Mouse (Mus musculus) intestine, postnatal 0 days (tissue): ENCODE results near the gene Olfr1231. TPM values are rescaled to one million over a fixed set of nuclear protein-coding genes. Genes with fewer than 3 reads are reported as not detected.

Source experiments
- ATAC-seq: fragments of 200-750 bp; cut with Nextera tagmentation; 2 replicates; pipeline ENCODE4 v1.8.0; 2017; ENCODE audit warnings: mild to moderate bottlenecking, moderate TSS enrichment, moderate library complexity
- H3K27ac ChIP-seq: fragments of 300-500 bp; sonication (generic); 2 replicates; pipeline ENCODE4 v1.5.1; 2014; ENCODE audit warnings: mild to moderate bottlenecking, low read depth, low read length, moderate library complexity
- H3K27me3 ChIP-seq: fragments of 300-500 bp; sonication (generic); replicated peaks from 2 replicates; pipeline ENCODE4 v1.6.1; 2014; ENCODE audit warnings: low read length, mixed read lengths; ENCODE audit not compliant: control insufficient read depth, insufficient read depth
- H3K36me3 ChIP-seq: fragments of 300-500 bp; sonication (generic); 2 replicates; pipeline ENCODE4 v1.6.1; 2014; ENCODE audit warnings: mild to moderate bottlenecking, moderate library complexity; ENCODE audit not compliant: control insufficient read depth, insufficient read depth
- H3K4me1 ChIP-seq: fragments of 300-500 bp; sonication (generic); replicated peaks from 2 replicates; pipeline ENCODE4 v1.6.1; 2014; ENCODE audit warnings: antibody characterized with exemption, low read length, mixed read lengths; ENCODE audit not compliant: control insufficient read depth, insufficient read depth
- H3K4me2 ChIP-seq: fragments of 300-500 bp; sonication (generic); replicated peaks from 2 replicates; pipeline ENCODE4 v1.6.1; 2014; ENCODE audit warnings: low read depth, mild to moderate bottlenecking, moderate library complexity
- H3K4me3 ChIP-seq: fragments of 300-500 bp; sonication (generic); 2 replicates; pipeline ENCODE4 v1.5.1; 2014; ENCODE audit warnings: low read depth, low read length
- H3K9ac ChIP-seq: fragments of 300-500 bp; sonication (generic); 2 replicates; pipeline ENCODE4 v1.6.1; 2014; ENCODE audit warnings: mild to moderate bottlenecking, low read depth, low read length
- H3K9me3 ChIP-seq: fragments of 300-500 bp; sonication (generic); 2 replicates; pipeline ENCODE4 v1.6.1; 2016; ENCODE audit warnings: mixed run types; ENCODE audit not compliant: control insufficient read depth
- CTCF ChIP-seq: sonication (generic); IDR thresholded peaks from 2 replicates; pipeline ENCODE4 v1.5.1; 2016; ENCODE audit warnings: low read depth, mild to moderate bottlenecking, control low read depth, antibody characterized with exemption, moderate library complexity
- WGBS: fragments of 180-500 bp; shearing (Covaris S2); extraction: QIAGEN DNeasy Blood & Tissue Kit; methylation state at CpG from one replicate; pipeline ENCODE4 v1.1.7; 2014; 5-methylcytosine and 5-hydroxymethylcytosine counted together
- polyA plus RNA-seq: library from polyadenylated mRNA; unstranded; fragments of >200 nt; fragmentation: Nextera tagmentation; extraction: Ambion mirVana; gene quantifications from 2 replicates; pipeline ENCODE4 v1.2.1, GENCODE M21; 2015

Olfr1231 gene
- polyA plus RNA-seq = not detected in 2 replicates

- no peaks in the 10 kb centered on the region for H3K27me3 ChIP-seq
- WGBS = 70% methylated on average over 2 of the region's 2 CpGs
- no peak for ATAC-seq
- no peak within 1 kb of the TSS for H3K27ac ChIP-seq
- H3K9me3 ChIP-seq = no peaks in the 10 kb centered on the region
- no peak within 1 kb of the TSS for H3K4me3 ChIP-seq
- no peak for TF ChIP-seq CTCF
- H3K9ac ChIP-seq = no peak within 1 kb of the TSS
- no peaks in the 10 kb centered on the region for H3K36me3 ChIP-seq
- no peak within 1 kb of the TSS for H3K4me2 ChIP-seq
- no peaks in the 10 kb centered on the region for H3K4me1 ChIP-seq
These were observed at the start of gene Olfr1231 for GRCm38 (mm10) chr2:89306974-89307373. TSS of gene Olfr1231 (minus strand) at chr2:89307074.

DNA sequence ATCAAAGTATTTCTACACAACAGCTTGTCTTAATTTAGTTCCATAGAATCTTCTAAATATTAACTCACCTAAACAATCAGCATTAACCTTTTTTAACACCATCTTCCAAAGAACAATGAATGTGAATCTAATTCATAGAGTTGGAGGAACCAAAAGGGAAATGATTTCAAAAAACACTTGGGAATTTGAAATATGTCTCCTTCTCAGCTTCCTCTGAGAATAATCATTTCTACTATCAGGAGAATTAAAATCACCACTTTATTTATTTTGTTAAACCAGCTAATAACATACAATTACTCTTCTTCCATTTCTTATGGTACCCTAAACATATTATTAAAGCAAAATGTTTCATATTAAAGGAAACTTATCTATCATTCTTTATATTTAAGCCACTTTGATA, 35.4 kb upstream of the Olfr1231 start, which contains the start of gene Olfr1233:
Olfr1233 (minus strand) TSS at position 101 of the 400 bp plus-strand sequence.
- Histone ChIP-seq H3K4me3 (no peak within 1 kb of the TSS), H3K9me3 (no peaks in the 10 kb centered on the region), H3K9ac (no peak within 1 kb of the TSS), H3K27me3 (no peaks in the 10 kb centered on the region), H3K4me1 (no peaks in the 10 kb centered on the region), H3K36me3 (no peaks in the 10 kb centered on the region), H3K4me2 (no peak within 1 kb of the TSS), H3K27ac (no peak within 1 kb of the TSS)
- no peak for ATAC-seq
- no peak for TF ChIP-seq CTCF

DNA sequence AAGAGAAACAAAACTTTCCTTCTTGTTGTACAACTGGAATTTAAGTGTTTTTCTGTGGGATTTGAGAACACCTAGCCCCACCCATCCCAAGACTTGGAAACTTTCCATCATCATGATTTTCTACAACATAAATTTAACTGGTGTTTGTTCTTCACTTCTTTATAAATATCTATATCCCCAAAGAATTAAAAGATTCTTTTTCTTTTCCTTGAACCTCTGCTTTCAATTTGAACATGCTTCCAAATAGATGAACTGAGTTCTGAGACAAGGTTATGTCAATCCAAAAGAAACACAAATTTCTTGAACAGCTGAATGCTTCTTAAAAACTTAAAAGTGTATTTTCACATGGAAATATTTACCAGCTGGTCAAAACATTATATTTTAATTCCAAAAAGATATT, 22.7 kb upstream of the Olfr1231 start, which contains the start of gene Olfr1232:
Olfr1232 (minus strand) TSS at position 101 of the 400 bp plus-strand sequence.
- H3K4me2 ChIP-seq = no peak within 1 kb of the TSS
- H3K27me3 ChIP-seq = no peaks in the 10 kb centered on the region
- no peaks in the 10 kb centered on the region for H3K36me3 ChIP-seq
- no peak within 1 kb of the TSS for H3K4me3 ChIP-seq
- no peak for ATAC-seq
- no peak within 1 kb of the TSS for H3K27ac ChIP-seq
- no peak for TF ChIP-seq CTCF
- no peaks in the 10 kb centered on the region for H3K9me3 ChIP-seq
- no peak within 1 kb of the TSS for H3K9ac ChIP-seq
- no peaks in the 10 kb centered on the region for H3K4me1 ChIP-seq

DNA sequence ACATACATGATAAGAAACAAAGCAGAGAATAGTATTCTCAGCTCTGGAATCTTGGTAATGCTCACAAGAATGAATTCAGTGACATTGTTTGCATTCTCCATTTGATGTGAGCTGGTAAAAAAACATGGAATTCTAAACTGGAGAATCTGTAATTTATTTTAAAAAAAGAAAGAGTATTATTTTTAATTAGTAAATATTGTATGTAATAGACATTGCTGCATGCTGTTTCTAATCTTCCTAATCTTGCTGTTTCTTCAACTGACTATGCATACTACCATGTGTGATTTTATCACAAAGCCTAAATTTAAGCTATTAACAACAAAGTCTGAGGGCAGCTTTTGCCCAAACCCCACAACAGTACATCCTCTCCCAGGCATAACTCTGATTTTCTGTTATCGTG, 9.7 kb downstream of the Olfr1231 start, which contains the start of gene Olfr1230:
Olfr1230 (minus strand) TSS at position 101 of the 400 bp plus-strand sequence.
- 84% methylated on average over 1 of the region's 1 CpGs for WGBS
- no peak within 1 kb of the TSS for H3K4me2 ChIP-seq
- H3K4me1 ChIP-seq = no peaks in the 10 kb centered on the region
- no peak for ATAC-seq
- H3K27me3 ChIP-seq = no peaks in the 10 kb centered on the region
- H3K9ac ChIP-seq = no peak within 1 kb of the TSS
- H3K9me3 ChIP-seq = no peaks in the 10 kb centered on the region
- TF ChIP-seq CTCF = no peak
- no peaks in the 10 kb centered on the region for H3K36me3 ChIP-seq
- no peak within 1 kb of the TSS for H3K27ac ChIP-seq
- H3K4me3 ChIP-seq = no peak within 1 kb of the TSS

GRCm38 (mm10) chr2:89287914-89288313, 19.0 kb downstream of the Olfr1231 start, which contains the start of gene Olfr1229:
TSS of gene Olfr1229 (minus strand) at chr2:89288014.
- no peak for TF ChIP-seq CTCF
- WGBS = 80% methylated on average over 2 of the region's 2 CpGs

DNA sequence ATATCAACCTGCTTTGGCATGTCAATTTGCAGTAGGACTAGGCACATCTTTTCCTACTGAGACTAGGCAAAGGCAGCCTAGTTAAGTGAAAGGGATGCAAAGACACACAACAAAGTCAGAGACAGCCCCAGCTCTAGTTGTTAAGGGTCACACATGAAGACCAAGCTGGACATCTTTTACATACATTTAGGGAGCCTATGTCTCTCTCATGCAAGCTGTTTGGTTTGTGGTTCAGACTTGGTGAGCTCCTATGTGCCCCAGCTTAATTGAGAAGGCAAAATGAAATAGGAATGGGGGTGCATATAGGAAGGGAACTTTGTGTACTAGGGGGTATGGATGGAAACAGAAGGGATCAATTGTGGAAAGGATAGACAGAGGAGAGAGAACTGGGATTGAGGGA, 52.9 kb downstream of the Olfr1231 start, which contains the start of gene Olfr1228:
Olfr1228 (minus strand) TSS at position 101 of the 400 bp plus-strand sequence.
- no peak for ATAC-seq
- no peak within 1 kb of the TSS for H3K9ac ChIP-seq

More at GRCm38 (mm10) chr2:89287914-89288313, 19.0 kb downstream of the Olfr1231 start, which contains the start of gene Olfr1229:
- no peak within 1 kb of the TSS for H3K4me3 ChIP-seq
- no peaks in the 10 kb centered on the region for H3K36me3 ChIP-seq
- no peak within 1 kb of the TSS for H3K9ac ChIP-seq
- H3K27ac ChIP-seq = no peak within 1 kb of the TSS
- H3K4me2 ChIP-seq = no peak within 1 kb of the TSS
- H3K9me3 ChIP-seq = no peaks in the 10 kb centered on the region
- H3K4me1 ChIP-seq = no peaks in the 10 kb centered on the region
- ATAC-seq = no peak
- no peaks in the 10 kb centered on the region for H3K27me3 ChIP-seq

More for the DNA sequence above, 52.9 kb downstream of the Olfr1231 start, which contains the start of gene Olfr1228:
- H3K4me1 ChIP-seq = no peaks in the 10 kb centered on the region
- no peaks in the 10 kb centered on the region for H3K27me3 ChIP-seq
- no peaks in the 10 kb centered on the region for H3K36me3 ChIP-seq
- TF ChIP-seq CTCF = no peak
- H3K27ac ChIP-seq = no peak within 1 kb of the TSS
- H3K4me3 ChIP-seq = no peak within 1 kb of the TSS
- no peaks in the 10 kb centered on the region for H3K9me3 ChIP-seq
- no peak within 1 kb of the TSS for H3K4me2 ChIP-seq

Other genes with a start within 250 kb of the Olfr1231 start
- gene Olfr1218, start 245.9 kb downstream of the Olfr1231 start, polyA plus RNA-seq = not detected in 2 replicates
- not detected in 2 replicates for gene Olfr1219, start 223.6 kb downstream of the Olfr1231 start, polyA plus RNA-seq
- not detected in 2 replicates for gene Olfr1220, start 200.2 kb downstream of the Olfr1231 start, polyA plus RNA-seq
- not detected in 2 replicates for gene Olfr1221, start 189.8 kb downstream of the Olfr1231 start, polyA plus RNA-seq
- not detected in 2 replicates for gene Olfr1222, start 174.0 kb downstream of the Olfr1231 start, polyA plus RNA-seq
- gene Olfr1223, start 155.5 kb downstream of the Olfr1231 start, polyA plus RNA-seq = not detected in 2 replicates
- not detected in 2 replicates for gene Olfr1224-ps1, start 143.0 kb downstream of the Olfr1231 start, polyA plus RNA-seq
- gene Olfr1225, start 132.4 kb downstream of the Olfr1231 start, polyA plus RNA-seq = not detected in 2 replicates
- not detected in 2 replicates for gene Olfr1226, start 107.0 kb downstream of the Olfr1231 start, polyA plus RNA-seq
- gene Olfr1228, start 53.0 kb downstream of the Olfr1231 start, polyA plus RNA-seq = not detected in 2 replicates
- not detected in 2 replicates for gene Olfr1229, start 19.1 kb downstream of the Olfr1231 start, polyA plus RNA-seq
- not detected in 2 replicates for gene Olfr1230, start 9.8 kb downstream of the Olfr1231 start, polyA plus RNA-seq
- not detected in 2 replicates for gene Olfr1232, start 22.6 kb upstream of the Olfr1231 start, polyA plus RNA-seq
- gene Olfr1233, start 35.3 kb upstream of the Olfr1231 start, polyA plus RNA-seq = not detected in 2 replicates
- not detected in 2 replicates for gene Olfr1234, start 57.8 kb upstream of the Olfr1231 start, polyA plus RNA-seq
- gene Olfr1238, start 102.6 kb upstream of the Olfr1231 start, polyA plus RNA-seq = not detected in 2 replicates
- gene Olfr1239, start 113.3 kb upstream of the Olfr1231 start, polyA plus RNA-seq = not detected in 2 replicates
- gene Olfr1240, start 135.9 kb upstream of the Olfr1231 start, polyA plus RNA-seq = not detected in 2 replicates
- gene Olfr1241, start 180.1 kb upstream of the Olfr1231 start, polyA plus RNA-seq = not detected in 2 replicates
- gene Olfr1242, start 191.3 kb upstream of the Olfr1231 start, polyA plus RNA-seq = not detected in 2 replicates
- not detected in 2 replicates for gene Olfr1243, start 224.4 kb upstream of the Olfr1231 start, polyA plus RNA-seq